Mouse (Mus musculus): ENCODE results near the gene Olfr1137.

The Olfr1137 gene

GRCm38 (mm10) chr2:87713079-87713478, at the start of gene Olfr1137:
Gene Olfr1137, minus strand, starts transcription at chr2:87713179.
- in situ Hi-C loops (cut with MboI, MseI): no loop called here

GRCm38 (mm10) chr2:87753891-87754290, 40.9 kb upstream of the Olfr1137 start, which contains the start of gene Olfr1141:
Gene Olfr1141, minus strand, starts transcription at chr2:87753991.
- in situ Hi-C loops (cut with MboI, MseI): no loop called here

- in situ Hi-C loops (cut with MboI, MseI): no loop called here
Measured at GRCm38 (mm10) chr2:87743452-87743851, 30.5 kb upstream of the Olfr1137 start, which contains the start of gene Olfr1140. Gene Olfr1140, plus strand, starts transcription at chr2:87743752.

DNA sequence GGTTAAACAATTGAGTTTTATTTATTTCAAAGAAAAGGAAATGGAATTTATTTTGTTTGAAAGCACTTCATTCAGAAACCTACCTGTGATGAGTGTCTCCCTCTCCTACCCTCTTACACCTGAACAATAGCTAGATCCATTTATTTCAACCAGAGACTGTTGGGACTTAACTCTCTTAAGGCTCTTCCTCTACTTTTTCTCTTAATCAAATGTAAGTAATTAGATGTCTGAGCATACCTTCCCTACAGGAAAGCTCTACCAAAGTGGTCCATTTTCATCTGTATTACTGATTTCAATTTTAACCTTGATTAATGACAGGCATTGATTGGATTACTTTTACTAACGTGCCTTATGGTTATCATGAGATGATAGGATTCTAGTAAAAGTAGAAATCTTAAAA, 26.9 kb upstream of the Olfr1137 start, which contains the start of gene Olfr1138:
Olfr1138 (minus strand) TSS at position 101 of the 400 bp plus-strand sequence.
- in situ Hi-C loops (cut with MboI, MseI): no loop called here

DNA sequence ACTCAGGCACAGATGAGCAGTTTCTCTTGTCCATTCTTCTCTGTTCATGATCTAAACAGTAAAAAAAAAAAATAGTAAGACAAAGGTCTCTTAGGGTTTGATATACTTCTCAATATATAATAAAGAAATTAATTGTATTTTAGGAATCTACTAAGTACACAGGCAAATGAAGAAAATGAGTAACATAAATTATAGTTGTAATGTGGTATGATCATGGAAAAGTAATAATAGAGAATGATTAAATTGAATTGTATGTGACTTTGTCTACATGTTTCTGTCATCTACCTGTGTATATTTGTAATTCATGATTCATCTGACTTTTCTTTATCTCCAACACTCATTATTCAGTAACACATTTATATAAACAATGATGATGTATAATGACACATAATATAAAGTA, 19.1 kb downstream of the Olfr1137 start, which contains the start of gene Olfr1136:
Olfr1136 (minus strand) TSS at position 101 of the 400 bp plus-strand sequence.
- in situ Hi-C loops (cut with MboI, MseI): no loop called here

- in situ Hi-C loops (cut with MboI, MseI): no loop called here
Measured at GRCm38 (mm10) chr2:87673564-87673963, 39.4 kb downstream of the Olfr1137 start, which contains the start of gene Olfr1135. Gene Olfr1135, minus strand, starts transcription at chr2:87673664.

All from regulatory T cell (primary cell).